Mouse (Mus musculus) lung, postnatal 0 days (tissue): ENCODE data around the gene Scimp.

Experiments used
- CTCF ChIP-seq: IDR thresholded peaks from 2 replicates; pipeline ENCODE4 v1.5.1; 2016; ENCODE audit warnings: antibody characterized with exemption, mild to moderate bottlenecking
- EP300 ChIP-seq: IDR thresholded peaks from 2 replicates; pipeline ENCODE4 v1.6.1; 2016; ENCODE audit warnings: antibody characterized with exemption, mild to moderate bottlenecking, control low read depth

DNA sequence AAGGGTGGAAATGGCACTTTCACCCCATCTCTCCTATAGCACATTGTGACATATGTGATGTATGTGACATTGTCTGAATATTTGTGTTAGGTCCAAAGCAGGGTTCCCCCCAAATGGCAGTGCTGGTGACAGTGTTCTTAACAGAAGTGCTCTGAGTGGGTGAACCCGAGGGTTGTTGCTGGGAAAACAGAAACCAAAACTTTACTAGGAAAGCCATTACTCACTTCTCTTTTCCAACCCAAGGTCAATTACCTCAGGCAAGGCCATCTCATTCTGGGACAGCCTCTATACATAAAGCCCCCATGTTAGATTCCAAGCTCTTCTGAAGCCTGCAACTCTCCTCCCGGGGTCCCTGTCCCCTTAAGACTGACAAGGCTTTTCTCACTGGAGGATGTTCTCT, 26.5 kb downstream of the Scimp start:
- TF ChIP-seq EP300 (no peak), CTCF (no peak)
